Mouse (Mus musculus) B cell, adult 2 months (primary cell): Measurements from ENCODE around the gene Dpp4.

Experiments
- DNase-seq, 2 experiments: peaks; one replicate each; pipeline ENCODE4 v3.0.0; 2022

Gene Dpp4

GRCm38 (mm10) chr2:62285847-62286246, 126.2 kb downstream of the Dpp4 start:
- no peak for DNase-seq

GRCm38 (mm10) chr2:62285026-62285425, 127.0 kb downstream of the Dpp4 start:
- DNase-seq = no peak
